Mouse (Mus musculus) left cerebral cortex, adult 2 months (tissue): Measurements from ENCODE around the gene Stau1. TPM values are rescaled to one million over a fixed set of nuclear protein-coding genes. Genes with fewer than 3 reads are reported as not detected.

ENCODE experiments used
- DNase-seq, 2 experiments: peaks; one replicate each; pipeline ENCODE4 v3.0.0; 2021 to 2022; ENCODE audit warnings: low spot score in 2 of 2, mixed read lengths in 1 of 2; ENCODE audit errors: extremely low spot score in 1 of 2
- H3K27ac ChIP-seq: fragments of 200-600 bp; 2 replicates; pipeline ENCODE4 v1.8.1; 2022
- H3K4me3 ChIP-seq: fragments of 200-600 bp; 2 replicates; pipeline ENCODE4 v1.8.1; 2022
- CTCF ChIP-seq: fragments of 200-600 bp; IDR thresholded peaks from 2 replicates; pipeline ENCODE4 v1.8.1; 2022; ENCODE audit warnings: antibody characterized with exemption, mild to moderate bottlenecking, moderate library complexity
- intact Hi-C: fragments of 180-260 bp; cut with DNase I; formaldehyde crosslinking; loops from one replicate; pipeline ENCODE4 v1.15.1; 2025
- total RNA-seq, 2 experiments: library from RNA; stranded (reverse); gene quantifications; 2 replicates each; pipeline ENCODE4 v1.2.3; 2021

The Stau1 gene
- total RNA-seq, 2 experiments from 2014 or later, result 73.3 to 77.4 TPM

DNA sequence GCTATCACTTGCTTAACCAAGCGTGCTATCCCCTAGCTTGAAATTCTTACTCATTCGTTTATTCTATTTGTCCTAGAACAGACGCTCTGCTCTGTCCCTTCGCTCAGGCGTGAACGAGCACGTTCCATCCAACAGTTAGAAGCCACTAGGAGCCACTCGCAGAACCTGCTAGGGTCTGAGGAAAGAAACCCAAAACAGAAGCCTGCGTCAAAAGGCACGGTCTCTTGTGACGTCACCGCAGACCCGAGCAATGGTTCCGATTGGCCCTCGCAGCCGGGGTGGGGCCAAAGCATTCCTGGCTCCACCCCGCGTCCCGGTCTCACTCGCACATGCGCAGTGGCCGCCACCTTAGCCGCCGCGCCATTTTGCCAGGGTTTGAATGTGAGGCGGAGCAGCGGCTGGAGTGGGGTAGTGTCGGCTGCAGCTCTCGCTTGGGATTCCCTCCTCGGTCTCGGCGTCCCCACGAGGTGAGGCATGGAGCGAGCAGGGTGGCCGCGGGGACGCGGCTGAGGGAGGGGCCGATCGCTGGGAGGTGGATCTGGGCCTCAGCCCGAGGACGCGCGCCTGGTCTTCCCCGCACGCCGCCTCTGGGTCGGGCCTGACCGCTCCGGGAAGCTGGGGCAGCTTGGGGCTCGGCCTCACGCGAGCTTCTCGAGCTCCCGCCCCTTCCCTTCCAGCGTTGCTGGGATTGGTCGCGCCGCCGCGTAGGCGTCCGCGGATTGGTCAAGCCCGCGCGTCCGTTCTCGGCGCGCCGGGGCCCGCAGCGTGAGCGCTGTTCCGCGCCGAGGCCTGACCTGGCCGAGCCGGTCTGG lies 90.2 kb downstream of the Stau1 start, which contains the start of gene Cse1l:
Gene Cse1l, plus strand, starts transcription at position 330 of the 812 bp plus-strand sequence.
- intact Hi-C loops, result loop anchor here (5.0 kb wide), 1 partner anchor 91 kb away; the partner anchor contains the start of gene Stau1
- no peak; the same call in 1 of the 2 replicates for TF ChIP-seq CTCF
- peak; percentile 98 to 99 for DNase-seq
- Histone ChIP-seq H3K27ac (peak within 1 kb of the TSS; percentile 97), H3K4me3 (peak within 1 kb of the TSS; percentile 78)

GRCm38 (mm10) chr2:166903719-166904282 lies 92.3 kb downstream of the Stau1 start:
- Histone ChIP-seq H3K27ac (no peak overlapping the region), H3K4me3 (no peak overlapping the region)
- DNase-seq, result no peak
- TF ChIP-seq CTCF, result peak; percentile 39
- intact Hi-C loops, result no loop called here

DNA sequence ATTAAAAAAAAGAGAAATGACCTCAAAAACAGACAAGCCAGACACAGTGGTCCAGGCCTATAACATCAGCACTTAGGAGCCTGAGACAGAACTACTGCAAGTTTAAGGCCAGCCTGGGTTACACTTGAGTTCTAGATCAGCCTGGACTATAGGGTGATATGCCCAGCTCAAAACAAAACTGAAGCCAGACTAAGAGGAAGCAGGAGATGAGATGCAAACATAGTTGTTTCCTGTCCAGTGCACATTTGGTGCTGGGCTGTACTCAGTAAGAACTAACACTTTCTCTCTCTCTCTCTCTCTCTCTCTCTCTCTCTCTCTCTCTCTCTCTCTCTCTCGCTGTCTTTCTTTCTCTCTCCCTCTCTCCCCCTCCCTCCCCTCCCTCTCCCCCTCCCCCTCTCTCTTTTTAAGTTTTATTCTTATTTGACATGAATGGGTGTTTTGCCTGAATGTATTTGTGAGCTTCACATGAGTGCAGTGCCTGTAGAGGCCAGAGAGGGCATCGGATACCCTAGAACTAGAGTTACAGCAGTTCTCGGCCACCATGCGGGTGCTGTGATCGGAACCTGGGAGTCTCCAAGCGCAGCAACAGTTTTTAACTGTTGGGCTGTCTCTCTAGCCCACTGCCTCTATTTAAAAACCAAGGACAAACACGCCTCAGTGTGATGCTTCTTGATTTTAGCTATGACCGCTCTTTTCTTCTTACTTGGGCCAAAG lies 95.2 kb downstream of the Stau1 start:
- TF ChIP-seq CTCF, result no peak; the same call in 1 of the 2 replicates
- no peak overlapping the region for H3K27ac ChIP-seq

DNA sequence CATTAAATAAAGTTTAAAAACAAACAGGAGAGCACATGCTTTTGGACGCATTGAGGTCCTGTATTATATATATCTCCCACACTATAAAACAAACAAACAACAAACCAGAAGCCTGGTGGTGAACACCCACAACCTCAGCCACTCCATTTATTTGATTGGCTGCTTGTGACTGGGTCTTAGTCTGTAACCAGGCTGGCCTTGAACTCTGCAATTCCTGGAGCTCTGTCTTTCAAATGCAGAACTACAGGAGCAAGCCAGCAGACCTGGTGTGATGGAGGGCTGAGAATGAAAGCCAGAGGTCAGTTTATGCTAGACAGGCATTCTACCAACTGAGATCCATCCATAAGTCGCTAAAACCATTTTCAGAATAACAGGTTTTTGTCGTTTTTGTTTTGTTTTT lies 96.4 kb downstream of the Stau1 start:
- H3K27ac ChIP-seq, result no peak overlapping the region
- intact Hi-C loops, result no loop called here
- no peak for TF ChIP-seq CTCF
- no peak overlapping the region for H3K4me3 ChIP-seq
- no peak for DNase-seq

More for the DNA sequence above, 95.2 kb downstream of the Stau1 start:
- DNase-seq, result no peak
- intact Hi-C loops, result no loop called here
- H3K4me3 ChIP-seq, result no peak overlapping the region

- TF ChIP-seq CTCF, result no peak
- Histone ChIP-seq H3K4me3 (no peak overlapping the region), H3K27ac (no peak overlapping the region)
- intact Hi-C loops, result no loop called here
- DNase-seq, result no peak
Observed at GRCm38 (mm10) chr2:166899161-166899560, 96.9 kb downstream of the Stau1 start.

Other genes starting within 250 kb of the Stau1 start
- gene Trp53rkb, start 203.8 kb downstream of the Stau1 start, total RNA-seq, result 1 to 10 TPM; 5.3 to 6.4 TPM
- gene Arfgef2, start 190.7 kb downstream of the Stau1 start, total RNA-seq, result 10 to 100 TPM; 62.3 to 66.2 TPM
- gene Cse1l, start 90.3 kb downstream of the Stau1 start, total RNA-seq, result 10 to 100 TPM; 52.2 to 60.6 TPM
- gene Ddx27, start 18.9 kb upstream of the Stau1 start, total RNA-seq, result 10 to 100 TPM; 34.6 to 35.5 TPM
- gene Znfx1, start 66.7 kb upstream of the Stau1 start, total RNA-seq, result 10 to 100 TPM; 76.7 to 80.7 TPM
- 100 to 1,000 TPM; 230 to 237 TPM for gene Kcnb1, start 193.9 kb upstream of the Stau1 start, total RNA-seq
- 1 to 10 TPM; 1.4 to 1.8 TPM for gene Ptgis, start 244.3 kb upstream of the Stau1 start, total RNA-seq